Mouse (Mus musculus) liver, embryonic 14.5 days (tissue): ENCODE results near the gene Lyg2. TPM values are rescaled to one million over a fixed set of nuclear protein-coding genes. Genes with fewer than 3 reads are reported as not detected.

ENCODE experiments used
- ATAC-seq: fragments of 200-750 bp; cut with Nextera tagmentation; 2 replicates; pipeline ENCODE4 v1.8.0; 2017; ENCODE audit warnings: moderate number of reproducible peaks, mild to moderate bottlenecking, moderate library complexity; ENCODE audit not compliant: insufficient read depth
- DNase-seq, 3 experiments: peaks; one replicate each; pipeline ENCODE4 v3.0.0-alpha.2; 2012 to 2013; ENCODE audit warnings: low read depth in 3 of 3, low spot score in 3 of 3
- H3K27ac ChIP-seq: fragments of 300-500 bp; sonication (generic); 2 replicates; pipeline ENCODE4 v1.5.1; 2014; ENCODE audit warnings: moderate library complexity, mild to moderate bottlenecking, control low read depth, inconsistent platforms
- H3K27me3 ChIP-seq: fragments of 300-500 bp; sonication (generic); 2 replicates; pipeline ENCODE4 v1.6.1; 2014; ENCODE audit warnings: mild to moderate bottlenecking, low read length, moderate library complexity; ENCODE audit not compliant: control insufficient read depth, insufficient read depth
- H3K36me3 ChIP-seq: fragments of 300-500 bp; sonication (generic); replicated peaks from 2 replicates; pipeline ENCODE4 v1.6.1; 2014; ENCODE audit warnings: low read depth; ENCODE audit not compliant: control insufficient read depth, insufficient read depth
- H3K4me1 ChIP-seq, 2 experiments: fragments of 200-500 bp in 1 of 2; fragments of 300-500 bp in 1 of 2; sonication (generic) in 1 of 2; replicated peaks; 2 replicates each; pipeline ENCODE4 v1.6.1; 2012 to 2014; ENCODE audit warnings: antibody characterized with exemption in 1 of 2, inconsistent platforms in 1 of 2, low read length in 1 of 2; ENCODE audit not compliant: control insufficient read depth in 2 of 2, insufficient read depth in 2 of 2
- H3K4me2 ChIP-seq: fragments of 300-500 bp; sonication (generic); 2 replicates; pipeline ENCODE4 v1.6.1; 2014; ENCODE audit warnings: low read depth, mild to moderate bottlenecking, control low read depth, moderate library complexity
- H3K4me3 ChIP-seq, 2 experiments: fragments of 200-500 bp in 1 of 2; fragments of 300-500 bp in 1 of 2; sonication (generic) in 1 of 2; 2 replicates each; pipeline ENCODE4 v1.5.1; 2012 to 2014; ENCODE audit warnings: low read depth in 2 of 2, low read length in 2 of 2, mild to moderate bottlenecking in 2 of 2, control low read depth in 1 of 2, inconsistent platforms in 1 of 2, moderate library complexity in 1 of 2; ENCODE audit not compliant: insufficient read depth in 1 of 2
- H3K9ac ChIP-seq: fragments of 300-500 bp; sonication (generic); replicated peaks from 2 replicates; pipeline ENCODE4 v1.6.1; 2014; ENCODE audit warnings: mild to moderate bottlenecking, control low read depth, moderate library complexity
- H3K9me3 ChIP-seq: fragments of 300-500 bp; sonication (generic); 2 replicates; pipeline ENCODE4 v1.6.1; 2016; ENCODE audit warnings: low read length, mixed read lengths; ENCODE audit not compliant: control insufficient read depth
- CTCF ChIP-seq: IDR thresholded peaks from 2 replicates; pipeline ENCODE4 v1.5.1; 2016; ENCODE audit warnings: antibody characterized with exemption, low read depth, control low read depth
- EP300 ChIP-seq: IDR thresholded peaks from 2 replicates; pipeline ENCODE4 v1.6.1; 2016; ENCODE audit warnings: antibody characterized with exemption, low read depth
- WGBS: fragments of 180-500 bp; shearing (Covaris S2); extraction: QIAGEN DNeasy Blood & Tissue Kit; methylation state at CpG from one replicate; pipeline ENCODE4 v1.1.7; 2014; ENCODE audit not compliant: insufficient replicate concordance; 5-methylcytosine and 5-hydroxymethylcytosine counted together
- polyA plus RNA-seq, 2 experiments: library from polyadenylated mRNA; depleted of rRNA in 1 of 2; stranded (reverse) in 1 of 2; unstranded in 1 of 2; fragments of >200 nt; fragmentation: Nextera tagmentation in 1 of 2; extraction: Ambion mirVana in 1 of 2; gene quantifications; 2 replicates each; pipeline versions ENCODE4 v1.2.1 to v1.2.3; 2012 to 2014

Lyg2 gene
- polyA plus RNA-seq, 2 experiments = 0.01 TPM; not detected in 1

- 0 out of 4 replicates have a peak, but pooled peaks cover 0 to 2% of the 10 kb centered on the region in 2 experiments for H3K4me1 ChIP-seq
- WGBS = 26% methylated on average over 6 of the region's 6 CpGs
- ATAC-seq (no peak), DNase-seq (no peak)
- peaks cover 8% of the 10 kb centered on the region for H3K36me3 ChIP-seq
- H3K27ac ChIP-seq = no peak overlapping the region
- no peak overlapping the region for H3K4me2 ChIP-seq
- H3K9ac ChIP-seq = no peak overlapping the region
- no peaks in the 10 kb centered on the region for H3K27me3 ChIP-seq
- TF ChIP-seq EP300 (no peak), CTCF (peak; percentile 40)
- no peak overlapping the region for H3K4me3 ChIP-seq
- no peaks in the 10 kb centered on the region for H3K9me3 ChIP-seq
Measured at GRCm38 (mm10) chr1:37903178-37903577, 13.1 kb downstream of the Lyg2 start.

- no peaks in the 10 kb centered on the region for H3K9me3 ChIP-seq
- H3K27me3 ChIP-seq = no peaks in the 10 kb centered on the region
- DNase-seq = no peak
- no peak overlapping the region for H3K27ac ChIP-seq
- H3K9ac ChIP-seq = no peak overlapping the region
- WGBS = 64% methylated on average over 6 of the region's 6 CpGs
- no peak for TF ChIP-seq CTCF
- no peak for TF ChIP-seq EP300
- no peaks in the 10 kb centered on the region for H3K4me1 ChIP-seq
- ATAC-seq = no peak
- H3K4me3 ChIP-seq = no peak overlapping the region
- H3K4me2 ChIP-seq = no peak overlapping the region
- peaks cover 28% of the 10 kb centered on the region for H3K36me3 ChIP-seq
Measured at GRCm38 (mm10) chr1:37900288-37900687, 16.0 kb downstream of the Lyg2 start.

GRCm38 (mm10) chr1:37899816-37900215, 16.5 kb downstream of the Lyg2 start:
- Histone ChIP-seq H3K4me3 (no peak overlapping the region), H3K4me2 (no peak overlapping the region), H3K9me3 (no peaks in the 10 kb centered on the region), H3K9ac (no peak overlapping the region), H3K27ac (no peak overlapping the region), H3K4me1 (no peaks in the 10 kb centered on the region), H3K27me3 (no peaks in the 10 kb centered on the region), H3K36me3 (peaks cover 32% of the 10 kb centered on the region)
- DNase-seq (no peak), ATAC-seq (no peak)
- TF ChIP-seq EP300 (no peak), CTCF (no peak)
- WGBS = 74% methylated on average over 4 of the region's 4 CpGs

- no peak overlapping the region for H3K27ac ChIP-seq
- peaks cover 1 to 6% of the 10 kb centered on the region in 2 experiments for H3K4me1 ChIP-seq
- H3K27me3 ChIP-seq = no peaks in the 10 kb centered on the region
- no peak for ATAC-seq
- peaks cover 37% of the 10 kb centered on the region for H3K36me3 ChIP-seq
- H3K9me3 ChIP-seq = no peaks in the 10 kb centered on the region
- H3K4me3 ChIP-seq = no peak overlapping the region
- no peak overlapping the region for H3K4me2 ChIP-seq
- no peak overlapping the region for H3K9ac ChIP-seq
- TF ChIP-seq EP300 (no peak), CTCF (no peak)
- no peak for DNase-seq
Measured at GRCm38 (mm10) chr1:37894606-37895005, 21.7 kb downstream of the Lyg2 start.

GRCm38 (mm10) chr1:37891400-37891799, 24.9 kb downstream of the Lyg2 start:
- Histone ChIP-seq H3K9ac (peak overlapping the region; percentile 85), H3K4me2 (peak overlapping the region; percentile 92), H3K4me1 (peaks cover 9 to 13% of the 10 kb centered on the region in 2 experiments), H3K9me3 (no peaks in the 10 kb centered on the region), H3K27me3 (no peaks in the 10 kb centered on the region), H3K36me3 (peaks cover 19% of the 10 kb centered on the region), H3K4me3 (peak overlapping the region; percentile 40 to 91; a peak in 3 of 4 replicates), H3K27ac (no peak overlapping the region)
- ATAC-seq = no peak
- no peak for DNase-seq
- 46% methylated on average over 3 of the region's 3 CpGs for WGBS
- TF ChIP-seq CTCF (peak; percentile 31; the same call in 1 of the 2 replicates), EP300 (no peak)
